Mouse (Mus musculus) stomach, embryonic 16.5 days (tissue): ENCODE measurements around the gene Rbm8a2. TPM values are rescaled to one million over a fixed set of nuclear protein-coding genes. Genes with fewer than 3 reads are reported as not detected.

Experiments
- ATAC-seq: fragments of 200-750 bp; cut with Nextera tagmentation; 2 replicates; pipeline ENCODE4 v1.8.0; 2017; ENCODE audit warnings: moderate number of reproducible peaks, moderate TSS enrichment; ENCODE audit not compliant: insufficient read depth, low FRiP score
- H3K27ac ChIP-seq: fragments of 300-500 bp; sonication (generic); 2 replicates; pipeline ENCODE4 v1.5.1; 2014; ENCODE audit warnings: low read length
- H3K27me3 ChIP-seq: fragments of 300-500 bp; sonication (generic); 2 replicates; pipeline ENCODE4 v1.6.1; 2014; ENCODE audit warnings: low read length, control low read depth, mixed read lengths; ENCODE audit not compliant: control insufficient read depth, insufficient read depth
- H3K36me3 ChIP-seq: fragments of 300-500 bp; sonication (generic); 2 replicates; pipeline ENCODE4 v1.6.1; 2014; ENCODE audit warnings: low read length; ENCODE audit not compliant: control insufficient read depth, insufficient read depth
- H3K4me1 ChIP-seq: fragments of 300-500 bp; sonication (generic); 2 replicates; pipeline ENCODE4 v1.6.1; 2014; ENCODE audit warnings: low read length, control low read depth, mixed read lengths; ENCODE audit not compliant: control insufficient read depth, insufficient read depth
- H3K4me2 ChIP-seq: fragments of 300-500 bp; sonication (generic); 2 replicates; pipeline ENCODE4 v1.6.1; 2014; ENCODE audit warnings: low read depth, low read length, mixed read lengths
- H3K4me3 ChIP-seq: fragments of 300-500 bp; sonication (generic); replicated peaks from 2 replicates; pipeline ENCODE4 v1.5.1; 2014; ENCODE audit warnings: mild to moderate bottlenecking, low read length
- H3K9ac ChIP-seq: fragments of 300-500 bp; sonication (generic); 2 replicates; pipeline ENCODE4 v1.6.1; 2014; ENCODE audit warnings: low read length
- H3K9me3 ChIP-seq: fragments of 300-500 bp; sonication (generic); replicated peaks from 2 replicates; pipeline ENCODE4 v1.6.1; 2016; ENCODE audit warnings: low read length, control low read depth; ENCODE audit not compliant: control insufficient read depth
- WGBS: fragments of 180-500 bp; shearing (Covaris S2); extraction: QIAGEN DNeasy Blood & Tissue Kit; methylation state at CpG from one replicate; pipeline ENCODE4 v1.1.7; 2014; 5-methylcytosine and 5-hydroxymethylcytosine counted together
- polyA plus RNA-seq: library from polyadenylated mRNA; unstranded; fragments of >200 nt; fragmentation: Nextera tagmentation; extraction: Ambion mirVana; gene quantifications from 2 replicates; pipeline ENCODE4 v1.2.1, GENCODE M21; 2015

The Rbm8a2 gene
- polyA plus RNA-seq, 1 experiment from 2014 or later, result 0.26 TPM

DNA sequence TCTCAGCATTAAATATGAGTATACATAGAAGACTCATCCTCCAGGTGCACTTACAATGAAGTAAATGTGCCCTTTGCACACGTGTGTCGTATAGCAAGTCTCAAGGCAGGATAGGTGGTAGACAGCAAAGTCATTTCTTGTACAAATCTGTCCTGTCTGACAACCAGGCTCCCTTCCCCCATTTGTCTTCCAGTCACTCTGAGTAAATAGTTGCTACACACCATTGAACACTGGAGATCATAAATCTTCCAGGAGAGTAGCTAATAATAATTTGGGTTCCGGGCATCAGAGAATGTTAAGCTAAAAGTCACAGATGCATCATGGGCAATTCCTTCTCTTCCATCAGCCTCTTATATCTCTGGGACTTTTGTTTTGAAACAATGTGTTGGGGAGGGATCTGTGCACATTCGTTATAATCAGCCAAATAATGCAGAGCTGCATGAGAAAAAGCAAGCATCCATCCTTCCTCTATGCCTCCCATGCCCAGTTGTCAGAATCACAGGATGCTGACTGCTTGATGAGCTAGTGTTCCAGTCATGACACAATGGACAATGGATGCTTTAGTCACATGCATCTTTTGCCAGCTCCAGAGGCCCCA is 32.1 kb downstream of the Rbm8a2 start:
- H3K27ac ChIP-seq, result no peak overlapping the region
- H3K4me1 ChIP-seq, result no peaks in the 10 kb centered on the region
- ATAC-seq, result no peak
- no peaks in the 10 kb centered on the region for H3K9me3 ChIP-seq
- WGBS, result 47% methylated on average over 4 of the region's 4 CpGs
- H3K4me3 ChIP-seq, result no peak overlapping the region
- no peak overlapping the region for H3K9ac ChIP-seq
- no peaks in the 10 kb centered on the region for H3K27me3 ChIP-seq
- no peak overlapping the region for H3K4me2 ChIP-seq
- no peaks in the 10 kb centered on the region for H3K36me3 ChIP-seq

DNA sequence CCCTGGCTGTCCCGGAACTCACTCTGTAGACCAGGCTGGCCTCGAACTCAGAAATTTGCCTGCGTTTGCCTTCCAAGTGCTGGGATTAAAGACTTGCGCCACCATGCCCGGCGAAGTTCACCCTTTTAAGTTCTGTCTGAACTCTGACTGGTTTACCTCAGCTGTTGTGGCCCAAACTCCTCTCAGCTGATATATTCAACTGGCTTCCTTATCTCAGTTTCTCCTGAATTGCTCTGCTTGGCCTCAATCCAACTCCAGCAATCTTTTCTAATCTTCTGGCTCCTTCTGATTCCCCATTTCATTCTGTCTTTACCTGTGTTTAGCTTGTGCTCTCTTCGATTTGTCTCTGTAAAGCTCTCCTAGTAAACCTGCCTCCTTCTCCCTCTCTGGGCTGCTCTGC is 35.7 kb downstream of the Rbm8a2 start:
- Histone ChIP-seq H3K27me3 (no peaks in the 10 kb centered on the region), H3K27ac (no peak overlapping the region), H3K4me2 (no peak overlapping the region), H3K9ac (no peak overlapping the region), H3K4me1 (no peaks in the 10 kb centered on the region), H3K36me3 (no peaks in the 10 kb centered on the region), H3K4me3 (no peak overlapping the region), H3K9me3 (no peaks in the 10 kb centered on the region)
- WGBS, result 89% methylated on average over 7 of the region's 7 CpGs
- no peak for ATAC-seq

DNA sequence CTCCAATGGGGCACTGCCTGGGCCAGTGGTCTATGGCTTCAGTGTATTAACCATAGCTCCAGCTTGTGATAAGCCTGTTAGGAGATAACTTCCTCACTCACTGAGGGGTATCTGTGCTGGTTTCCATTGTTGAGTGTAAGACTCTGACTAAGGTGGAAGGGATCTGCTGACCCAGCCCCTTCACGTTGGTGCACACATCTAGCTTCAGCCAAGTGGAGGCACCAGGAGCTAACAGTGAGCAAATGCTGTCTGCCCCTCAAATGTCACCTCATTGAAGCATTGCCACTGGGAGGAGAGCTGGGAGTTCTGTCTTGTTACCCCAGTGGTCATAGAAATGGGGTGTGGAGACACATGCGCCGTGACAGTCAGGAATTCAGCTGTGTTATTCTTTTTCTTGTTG is 40.2 kb downstream of the Rbm8a2 start:
- no peak overlapping the region for H3K27ac ChIP-seq
- H3K27me3 ChIP-seq, result no peaks in the 10 kb centered on the region
- no peaks in the 10 kb centered on the region for H3K9me3 ChIP-seq
- no peaks in the 10 kb centered on the region for H3K36me3 ChIP-seq
- WGBS, result 83% methylated on average over 3 of the region's 3 CpGs
- H3K4me2 ChIP-seq, result no peak overlapping the region
- ATAC-seq, result no peak
- H3K9ac ChIP-seq, result no peak overlapping the region
- H3K4me1 ChIP-seq, result no peaks in the 10 kb centered on the region
- no peak overlapping the region for H3K4me3 ChIP-seq

DNA sequence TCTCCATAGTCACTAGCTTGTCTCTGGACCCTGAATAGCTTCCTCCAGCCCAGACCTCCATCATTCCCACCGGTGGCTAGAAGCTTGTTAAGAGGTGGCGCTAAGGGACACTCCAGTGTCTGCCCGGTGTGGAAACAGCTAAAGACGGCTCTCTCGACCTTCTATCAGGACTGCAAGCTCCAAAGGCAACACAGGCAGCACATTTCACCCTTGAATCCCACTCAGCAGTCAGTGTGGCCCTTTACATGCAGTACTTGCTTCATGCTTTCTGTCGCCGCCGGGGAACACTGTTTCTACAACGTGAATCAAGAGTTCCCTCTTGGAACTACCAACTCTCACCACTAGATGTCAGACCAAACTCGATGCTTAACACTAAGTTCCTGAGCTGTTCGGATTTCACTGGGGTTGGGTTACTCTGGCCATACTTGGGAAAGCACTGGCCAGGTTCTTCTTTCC is 42.6 kb downstream of the Rbm8a2 start:
- Histone ChIP-seq H3K9me3 (no peaks in the 10 kb centered on the region), H3K27ac (no peak overlapping the region), H3K4me2 (peak overlapping the region; percentile 49), H3K36me3 (no peaks in the 10 kb centered on the region), H3K27me3 (no peaks in the 10 kb centered on the region), H3K4me1 (no peaks in the 10 kb centered on the region), H3K4me3 (no peak overlapping the region), H3K9ac (0 out of 2 replicates have a peak overlapping the region, but pooled peaks have one; percentile 27)
- 14% methylated on average over 11 of the region's 11 CpGs for WGBS
- ATAC-seq, result peak; percentile 81

DNA sequence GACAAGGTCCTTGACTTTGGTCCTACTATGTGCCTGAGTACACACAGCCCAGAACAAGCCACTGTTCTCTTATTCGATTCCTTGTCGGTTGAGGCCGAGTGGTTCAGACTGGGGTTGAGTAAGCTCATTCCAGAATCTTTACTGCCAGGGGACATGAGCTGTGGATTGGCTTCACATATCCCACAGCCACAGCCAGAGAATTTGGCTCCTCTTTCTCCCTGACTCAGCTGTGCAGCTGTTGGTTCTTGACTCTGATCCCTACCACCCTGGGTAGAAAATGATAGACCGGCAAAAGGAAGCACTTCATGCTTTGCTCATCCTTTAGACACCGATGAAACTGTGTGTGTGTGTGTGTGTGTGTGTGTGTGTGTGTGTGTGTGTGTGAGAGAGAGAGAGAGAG is 47.5 kb downstream of the Rbm8a2 start:
- Histone ChIP-seq H3K36me3 (no peaks in the 10 kb centered on the region), H3K4me1 (no peaks in the 10 kb centered on the region), H3K4me3 (no peak overlapping the region), H3K9me3 (no peaks in the 10 kb centered on the region), H3K9ac (no peak overlapping the region), H3K27ac (no peak overlapping the region), H3K27me3 (no peaks in the 10 kb centered on the region), H3K4me2 (no peak overlapping the region)
- WGBS, result 88% methylated on average over 5 of the region's 5 CpGs
- no peak for ATAC-seq

Other genes with a start within 250 kb of the Rbm8a2 start
- 38.8 and 46.3 TPM in 2 replicates for gene Exo1, start 98.5 kb downstream of the Rbm8a2 start, polyA plus RNA-seq
- not detected in 2 replicates for gene Gm38100, start 58.8 kb downstream of the Rbm8a2 start, polyA plus RNA-seq